Mouse (Mus musculus) megakaryocyte, embryonic 14.5 days (primary cell): ENCODE measurements at regions not wholly inside any gene's neighbourhood (a gene's known extent, or its start where the extent isn't known, plus 50 kb on each side); places are given as distances from the start of the nearest gene placed in this dataset.

Experiments used
- FLI1 ChIP-seq: IDR thresholded peaks from 2 replicates; pipeline ENCODE4 v1.6.1; 2012; ENCODE audit warnings: low read length, inconsistent platforms, mixed read lengths
- GATA1 ChIP-seq: IDR thresholded peaks from 3 replicates; pipeline ENCODE4 v1.6.1; 2012; ENCODE audit warnings: mixed read lengths, low read length, inconsistent platforms, borderline replicate concordance

GRCm38 (mm10) chr7:72906536-72906935, 468.8 kb upstream of the Rgma start:
- TF ChIP-seq FLI1 = no peak
- TF ChIP-seq GATA1 = no peak
